Mouse (Mus musculus): ENCODE data around the gene Cyp4f37.

DNA sequence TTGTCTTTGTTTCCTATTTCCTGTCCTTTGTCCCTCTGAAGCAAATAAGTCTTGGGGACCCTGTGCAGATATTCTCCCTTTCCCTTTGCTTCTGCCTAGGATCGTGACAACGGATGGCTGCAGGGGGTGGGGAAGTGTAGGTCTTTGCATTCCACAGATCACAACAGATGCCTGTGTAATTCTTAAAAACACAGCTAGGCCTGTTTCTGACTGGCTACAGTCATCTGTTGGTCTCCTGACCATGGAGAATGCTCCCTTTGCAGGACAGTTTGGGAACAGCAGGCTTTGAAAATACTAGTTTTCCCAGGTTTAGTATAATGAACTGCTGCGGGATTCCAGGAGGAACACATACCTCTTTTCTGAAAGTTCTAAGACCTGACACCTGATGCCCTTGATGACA is 15.2 kb downstream of the Cyp4f37 start:
- TF ChIP-seq CTCF (IDR thresholded peaks at IDR 0.05; ENCODE audit: borderline replicate concordance, insufficient read depth, low read length) (no peak), POLR2A (IDR thresholded peaks at IDR 0.05; ENCODE audit: low read depth, low read length) (no peak)

Measured in embryonic fibroblast, embryonic 13.5 days (primary cell).